Mouse (Mus musculus) MEL (cell line): ENCODE results near the gene Olfr170. TPM values are rescaled to one million over a fixed set of nuclear protein-coding genes. Genes with fewer than 3 reads are reported as not detected.
"Not testable (repeated sequence)": the region's sequence is repeated elsewhere in the genome, so short reads cannot be mapped to it uniquely, and the experiment has no call there.

Experiments
- DNase-seq: peaks from one replicate; pipeline ENCODE4 v3.0.0; 2011; ENCODE audit warnings: low read depth, low spot score
- H3K27ac ChIP-seq: 2 replicates; pipeline ENCODE4 v1.5.1; 2012; ENCODE audit warnings: low read depth, mild to moderate bottlenecking, control low read depth, low read length, moderate library complexity; ENCODE audit not compliant: control insufficient read depth
- H3K27me3 ChIP-seq, 2 experiments: fragments of 150-350 bp in 1 of 2; sonication (generic) in 1 of 2; 2 replicates each; pipeline ENCODE4 v1.6.1; 2012; ENCODE audit warnings: low read length in 2 of 2, mild to moderate bottlenecking in 2 of 2, improper control_type of control experiment in 1 of 2, moderate library complexity in 1 of 2; ENCODE audit not compliant: insufficient read depth in 2 of 2, control insufficient read depth in 1 of 2
- H3K36me3 ChIP-seq, 2 experiments: 2 replicates each; pipeline ENCODE4 v1.6.1; 2012 to 2014; ENCODE audit warnings: low read length in 2 of 2, improper control_type of control experiment in 1 of 2, inconsistent platforms in 1 of 2, mild to moderate bottlenecking in 1 of 2; ENCODE audit not compliant: insufficient read depth in 2 of 2, control insufficient read depth in 1 of 2
- H3K4me1 ChIP-seq, 2 experiments: fragments of 150-350 bp in 1 of 2; sonication (generic) in 1 of 2; 2 replicates each; pipeline ENCODE4 v1.6.1; 2012; ENCODE audit warnings: low read length in 2 of 2, improper control_type of control experiment in 1 of 2, mild to moderate bottlenecking in 1 of 2; ENCODE audit not compliant: insufficient read depth in 2 of 2, control insufficient read depth in 1 of 2
- H3K4me3 ChIP-seq, 2 experiments: fragments of 150-350 bp in 1 of 2; sonication (generic) in 1 of 2; 2 replicates each; pipeline ENCODE4 v1.5.1; 2012; ENCODE audit warnings: low read depth in 2 of 2, low read length in 2 of 2, mild to moderate bottlenecking in 2 of 2, moderate library complexity in 2 of 2, control low read depth in 1 of 2, improper control_type of control experiment in 1 of 2; ENCODE audit not compliant: control insufficient read depth in 1 of 2, insufficient read depth in 1 of 2
- H3K79me2 ChIP-seq: 2 replicates; pipeline ENCODE4 v1.6.1; 2012; ENCODE audit warnings: mild to moderate bottlenecking, low read length, moderate library complexity; ENCODE audit not compliant: control insufficient read depth, poor library complexity, insufficient read depth
- H3K9ac ChIP-seq: 2 replicates; pipeline ENCODE4 v1.6.1; 2012; ENCODE audit warnings: low read depth, mild to moderate bottlenecking, control low read depth, low read length, moderate library complexity; ENCODE audit not compliant: control insufficient read depth, poor library complexity, severe bottlenecking
- H3K9me3 ChIP-seq: fragments of 150-350 bp; sonication (generic); replicated peaks from 2 replicates; pipeline ENCODE4 v1.6.1; 2012; ENCODE audit warnings: mild to moderate bottlenecking, low read length, improper control_type of control experiment, moderate library complexity; ENCODE audit not compliant: insufficient read depth
- CHD1 ChIP-seq: IDR thresholded peaks from 2 replicates; pipeline ENCODE4 v1.6.1; 2012; ENCODE audit warnings: low read depth, mild to moderate bottlenecking, inconsistent platforms, low read length, improper control_type of control experiment
- CHD2 ChIP-seq: IDR thresholded peaks from 2 replicates; pipeline ENCODE4 v1.6.1; 2011; ENCODE audit warnings: low read length, improper control_type of control experiment
- ELF1 ChIP-seq: IDR thresholded peaks from 2 replicates; pipeline ENCODE4 v1.6.1; 2014; ENCODE audit warnings: low read depth, mild to moderate bottlenecking, inconsistent platforms, low read length, improper control_type of control experiment, moderate library complexity
- GABPA ChIP-seq: IDR thresholded peaks from 2 replicates; pipeline ENCODE4 v1.6.1; 2012; ENCODE audit warnings: low read depth, mild to moderate bottlenecking, inconsistent platforms, low read length, improper control_type of control experiment, moderate library complexity
- HCFC1 ChIP-seq: IDR thresholded peaks from 2 replicates; pipeline ENCODE4 v1.6.1; 2012; ENCODE audit warnings: low read depth, mild to moderate bottlenecking, inconsistent platforms, low read length, improper control_type of control experiment, moderate library complexity
- KAT2A ChIP-seq: conservative IDR thresholded peaks from 2 replicates; pipeline ENCODE4 v1.6.1; 2012; ENCODE audit warnings: low read depth, low read length, improper control_type of control experiment, inconsistent platforms
- MAFK ChIP-seq: IDR thresholded peaks from 2 replicates; pipeline ENCODE4 v1.6.1; 2011; ENCODE audit warnings: low read depth, mild to moderate bottlenecking, low read length, improper control_type of control experiment, borderline replicate concordance
- MXI1 ChIP-seq: IDR thresholded peaks from 2 replicates; pipeline ENCODE4 v1.6.1; 2011; ENCODE audit warnings: mild to moderate bottlenecking, low read depth, low read length, improper control_type of control experiment
- MYC ChIP-seq: IDR thresholded peaks from 2 replicates; pipeline ENCODE4 v1.6.1; 2011; ENCODE audit warnings: low read depth, mild to moderate bottlenecking, low read length, improper control_type of control experiment, moderate library complexity
- NELFE ChIP-seq: IDR thresholded peaks from 2 replicates; pipeline ENCODE4 v1.6.1; 2011; ENCODE audit warnings: low read depth, low read length, improper control_type of control experiment
- NRF1 ChIP-seq: IDR thresholded peaks from 2 replicates; pipeline ENCODE4 v1.6.1; 2014; ENCODE audit warnings: low read depth, mild to moderate bottlenecking, inconsistent platforms, low read length, improper control_type of control experiment, moderate library complexity; ENCODE audit not compliant: poor library complexity, insufficient read depth, severe bottlenecking
- RCOR1 ChIP-seq: IDR thresholded peaks from 2 replicates; pipeline ENCODE4 v1.6.1; 2012; ENCODE audit warnings: low read depth, mild to moderate bottlenecking, inconsistent platforms, low read length, improper control_type of control experiment
- SIN3A ChIP-seq: IDR thresholded peaks from 2 replicates; pipeline ENCODE4 v1.6.1; 2012; ENCODE audit warnings: low read length, improper control_type of control experiment, inconsistent platforms
- TCF12 ChIP-seq: IDR thresholded peaks from 2 replicates; pipeline ENCODE4 v1.6.1; 2014; ENCODE audit warnings: low read depth, mild to moderate bottlenecking, inconsistent platforms, low read length, improper control_type of control experiment, moderate library complexity
- USF1 ChIP-seq: IDR thresholded peaks from 2 replicates; pipeline ENCODE4 v1.6.1; 2014; ENCODE audit warnings: low read depth, mild to moderate bottlenecking, inconsistent platforms, low read length, improper control_type of control experiment, moderate library complexity
- USF2 ChIP-seq, 2 experiments: IDR thresholded peaks; 2 replicates each; pipeline ENCODE4 v1.6.1; 2011 to 2012; ENCODE audit warnings: improper control_type of control experiment in 2 of 2, low read length in 2 of 2, borderline replicate concordance in 1 of 2, inconsistent platforms in 1 of 2, low read depth in 1 of 2, mild to moderate bottlenecking in 1 of 2; ENCODE audit not compliant: insufficient read depth in 1 of 2
- polyA plus RNA-seq, 2 experiments: library from polyadenylated mRNA; stranded (reverse) in 1 of 2; unstranded in 1 of 2; fragments of >175 nt in 1 of 2; fragments of >200 nt in 1 of 2; gene quantifications; 2 replicates each; pipeline versions ENCODE4 v1.2.1 to v1.2.4; 2012; ENCODE audit warnings: low replicate concordance in 2 of 2, low read depth in 1 of 2; ENCODE audit not compliant: insufficient read length in 2 of 2, insufficient read depth in 1 of 2, missing spikeins in 1 of 2
- total RNA-seq: library from RNA; depleted of rRNA; stranded (reverse); fragments of 300-350 nt; gene quantifications from 2 replicates; pipeline ENCODE4 v1.2.3, GENCODE M21; 2012; rRNA removed

The Olfr170 gene
- total and polyA plus RNA-seq, 3 experiments = not detected

DNA sequence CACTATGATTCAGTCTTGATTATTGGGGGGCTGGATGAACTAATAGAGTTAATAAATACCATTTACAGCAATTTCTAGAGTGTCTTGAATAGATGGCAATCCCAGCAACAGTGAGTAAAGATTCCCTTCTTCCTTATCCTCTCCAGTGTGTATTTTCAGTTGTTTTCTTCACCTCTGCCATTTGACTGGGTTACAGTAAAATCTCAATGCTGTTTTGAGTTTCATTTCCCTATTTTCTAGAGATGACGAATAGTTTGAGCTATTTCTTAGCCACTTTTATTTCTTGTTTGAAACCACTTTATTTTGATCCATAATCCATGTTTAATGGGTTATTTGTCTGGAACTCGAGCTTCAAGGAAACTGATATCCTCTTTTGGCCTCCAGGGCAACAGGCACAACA, 8.5 kb downstream of the Olfr170 start:
- no peak overlapping the region for H3K4me3 ChIP-seq
- TF ChIP-seq KAT2A (no peak), ELF1 (no peak), HCFC1 (no peak), NELFE (no peak), MXI1 (no peak), NRF1 (no peak), CHD1 (no peak), TCF12 (no peak), MYC (no peak), MAFK (no peak), RCOR1 (no peak), USF2 (IDR thresholded peaks at IDR 0.05; ENCODE audit: borderline replicate concordance in 1 of 2, insufficient read depth in 1 of 2, low read depth in 1 of 2, low read length in 2 of 2) (no peak), USF1 (no peak), GABPA (no peak), SIN3A (no peak), CHD2 (no peak)
- DNase-seq = no peak

DNA sequence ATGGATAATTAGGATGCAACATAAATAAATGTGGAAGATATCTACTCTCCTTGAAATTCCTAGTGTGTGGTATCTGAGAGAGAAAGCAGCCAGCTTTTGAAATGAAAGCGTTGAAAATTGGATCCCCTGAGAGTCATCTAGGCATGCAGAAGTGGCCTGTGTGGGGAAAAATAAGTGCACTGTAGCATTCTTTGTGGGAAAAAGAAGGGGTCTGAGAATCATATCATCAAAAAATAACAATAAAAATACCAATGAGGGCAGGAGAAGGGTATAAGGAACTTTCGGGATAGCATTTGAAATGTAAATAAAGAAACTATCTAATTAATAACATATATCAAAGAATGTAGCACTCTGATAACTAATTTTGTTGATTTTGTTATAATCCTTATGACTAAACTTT, 40.0 kb downstream of the Olfr170 start, which contains the start of gene Olfr169:
Gene Olfr169 (minus strand): TSS at position 101 of the 400 bp plus-strand sequence.
- not testable (repeated sequence) for H3K4me1 ChIP-seq, H3K9ac ChIP-seq, H3K27ac ChIP-seq, H3K4me3 ChIP-seq, H3K27me3 ChIP-seq, H3K36me3 ChIP-seq, DNase-seq, H3K79me2 ChIP-seq, H3K9me3 ChIP-seq

More for the DNA sequence above, 8.5 kb downstream of the Olfr170 start:
- Histone ChIP-seq H3K9me3 (no peaks in the 10 kb centered on the region), H3K4me1 (no peaks in the 10 kb centered on the region), H3K27me3 (no peaks in the 10 kb centered on the region), H3K79me2 (no peaks in the 10 kb centered on the region), H3K36me3 (no peaks in the 10 kb centered on the region), H3K9ac (no peak overlapping the region), H3K27ac (no peak overlapping the region)

Other genes starting within 250 kb of the Olfr170 start
- not detected in 2 replicates for gene Olfr165, start 188.7 kb downstream of the Olfr170 start, total RNA-seq
- not detected for gene Olfr165, start 188.7 kb downstream of the Olfr170 start, polyA plus RNA-seq
- gene Olfr166, start 128.2 kb downstream of the Olfr170 start, total RNA-seq = not detected in 2 replicates
- not detected for gene Olfr166, start 128.2 kb downstream of the Olfr170 start, polyA plus RNA-seq
- gene Olfr167, start 89.6 kb downstream of the Olfr170 start, total RNA-seq = not detected in 2 replicates
- not detected for gene Olfr167, start 89.6 kb downstream of the Olfr170 start, polyA plus RNA-seq
- gene Olfr168, start 76.3 kb downstream of the Olfr170 start, total RNA-seq = not detected in 2 replicates
- gene Olfr168, start 76.3 kb downstream of the Olfr170 start, polyA plus RNA-seq = not detected
- gene Olfr169, start 40.1 kb downstream of the Olfr170 start, total RNA-seq = not detected in 2 replicates
- gene Olfr169, start 40.1 kb downstream of the Olfr170 start, polyA plus RNA-seq = not detected
- gene Olfr171, start 18.0 kb upstream of the Olfr170 start, total RNA-seq = not detected in 2 replicates
- gene Olfr171, start 18.0 kb upstream of the Olfr170 start, polyA plus RNA-seq = not detected
- not detected in 2 replicates for gene Lamp3, start 94.5 kb upstream of the Olfr170 start, total RNA-seq
- gene Lamp3, start 94.5 kb upstream of the Olfr170 start, polyA plus RNA-seq = under 1 TPM in 1 of 2 experiments, not detected in 1; 0.08 TPM
- gene B3gnt5, start 148.3 kb upstream of the Olfr170 start, total RNA-seq = not detected in 2 replicates
- gene B3gnt5, start 148.3 kb upstream of the Olfr170 start, polyA plus RNA-seq = not detected